Mouse (Mus musculus): Measurements from ENCODE around the gene Olfr479.

DNA sequence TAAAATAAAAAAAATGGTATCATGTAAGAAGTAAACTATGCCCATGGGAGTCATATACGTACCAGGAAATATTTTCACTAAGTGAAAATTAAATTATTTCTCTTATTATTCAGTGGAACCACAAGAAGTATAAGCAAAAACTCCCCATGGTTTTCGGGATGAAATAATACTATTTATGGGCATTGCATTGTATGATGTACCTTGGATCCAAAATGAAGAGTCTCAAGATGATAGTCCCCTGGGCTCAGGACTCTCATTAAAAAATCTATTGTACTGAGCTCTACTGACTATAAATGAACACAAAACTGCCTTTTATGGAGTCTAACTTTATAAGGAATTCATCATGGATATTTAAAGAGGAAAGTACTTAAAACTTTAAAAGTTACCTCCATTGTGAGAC is at the start of gene Olfr479:
- TF ChIP-seq CTCF (IDR thresholded peaks at IDR 0.05; ENCODE audit: extremely low read depth, insufficient read length, insufficient replicate concordance, low read depth, low read length) (no peak), POLR2A (IDR thresholded peaks at IDR 0.05; ENCODE audit: low read depth, low read length) (no peak)

Data from small intestine, adult 2 months (tissue).